Comparison of ENCODE assay signal across 25 mouse cellular contexts in genomic region chr16:26608003-26608402, GRCm38 (mm10).
"Had no signal": no experiment of that assay in that cellular context is flagged by ENCODE, and none has a peak within 500 bp of the region (broad histone marks: within the 10 kb centered on the region; RNA-seq: fewer than 3 reads in every experiment).

No protein-coding gene starts in this region.

- H3K4me3 ChIP-seq: gastrocnemius, adult 2 months; heart, adult 2 months; heart, embryonic 12.5 days; hindbrain, embryonic 10.5 days; hindbrain, embryonic 12.5 days; intestine, embryonic 15.5 days; left cerebral cortex, adult 2 months; limb, embryonic 10.5 days; limb, embryonic 12.5 days; liver, embryonic 12.5 days had no signal

- H3K27ac ChIP-seq: gastrocnemius, adult 2 months; heart, adult 2 months; hindbrain, embryonic 10.5 days; hindbrain, embryonic 12.5 days; hindbrain, embryonic 14.5 days; intestine, embryonic 15.5 days; left cerebral cortex, adult 2 months; limb, embryonic 10.5 days; limb, embryonic 12.5 days; liver, embryonic 12.5 days; liver, embryonic 14.5 days had no signal

- ATAC-seq: hindbrain, embryonic 16.5 days; inflammation-experienced regulatory T-cells, adult 6 months; intestine, embryonic 15.5 days; intestine, postnatal 0 days; liver, embryonic 12.5 days had no signal

- DNase-seq: gastrocnemius, adult 2 months; gastrocnemius, postnatal 10 days; gastrocnemius, postnatal 25 days; heart, adult 2 months; heart, postnatal 14 days; heart, postnatal 4 days; kidney, adult 18-20 months; kidney, adult 8-10 months; kidney, postnatal 10 days; kidney, postnatal 25 days; kidney, postnatal 4 days; liver had no signal

- H3K27me3 ChIP-seq: heart, embryonic 12.5 days; hindbrain, embryonic 12.5 days; intestine, embryonic 15.5 days; limb, embryonic 12.5 days; liver, embryonic 12.5 days had no signal
